Mouse (Mus musculus) lung, embryonic 16.5 days (tissue): ENCODE data around the gene Prima1. TPM values are rescaled to one million over a fixed set of nuclear protein-coding genes. Genes with fewer than 3 reads are reported as not detected.

ENCODE experiments used
- ATAC-seq: fragments of 200-750 bp; cut with Nextera tagmentation; 2 replicates; pipeline ENCODE4 v1.8.0; 2017; ENCODE audit warnings: low read depth, mild to moderate bottlenecking, moderate library complexity
- H3K27ac ChIP-seq: fragments of 300-500 bp; sonication (generic); 2 replicates; pipeline ENCODE4 v1.5.1; 2014; ENCODE audit warnings: mild to moderate bottlenecking, control low read depth, low read length
- H3K27me3 ChIP-seq: fragments of 300-500 bp; sonication (generic); 2 replicates; pipeline ENCODE4 v1.6.1; 2014; ENCODE audit warnings: low read depth, low read length, mixed read lengths; ENCODE audit not compliant: control insufficient read depth, insufficient read depth
- H3K36me3 ChIP-seq: fragments of 300-500 bp; sonication (generic); 2 replicates; pipeline ENCODE4 v1.6.1; 2014; ENCODE audit warnings: low read length; ENCODE audit not compliant: control insufficient read depth, insufficient read depth
- H3K4me1 ChIP-seq: fragments of 300-500 bp; sonication (generic); replicated peaks from 2 replicates; pipeline ENCODE4 v1.6.1; 2014; ENCODE audit warnings: low read length, mixed read lengths; ENCODE audit not compliant: control insufficient read depth, insufficient read depth
- H3K4me2 ChIP-seq: fragments of 300-500 bp; sonication (generic); 2 replicates; pipeline ENCODE4 v1.6.1; 2014; ENCODE audit warnings: low read depth, low read length, control low read depth
- H3K4me3 ChIP-seq: fragments of 300-500 bp; sonication (generic); 2 replicates; pipeline ENCODE4 v1.5.1; 2014; ENCODE audit warnings: mild to moderate bottlenecking, low read length, control low read depth
- H3K9ac ChIP-seq: fragments of 300-500 bp; sonication (generic); 2 replicates; pipeline ENCODE4 v1.6.1; 2014; ENCODE audit warnings: low read length, control low read depth
- H3K9me3 ChIP-seq: fragments of 300-500 bp; sonication (generic); 2 replicates; pipeline ENCODE4 v1.6.1; 2016; ENCODE audit warnings: low read length; ENCODE audit not compliant: control insufficient read depth
- WGBS: fragments of 180-500 bp; shearing (Covaris S2); extraction: QIAGEN DNeasy Blood & Tissue Kit; methylation state at CpG from one replicate; pipeline ENCODE4 v1.1.7; 2014; 5-methylcytosine and 5-hydroxymethylcytosine counted together
- polyA plus RNA-seq: library from polyadenylated mRNA; unstranded; fragments of >200 nt; fragmentation: Nextera tagmentation; extraction: Ambion mirVana; gene quantifications from 2 replicates; pipeline ENCODE4 v1.2.1, GENCODE M21; 2015

Gene Prima1
- polyA plus RNA-seq, 1 experiment from 2014 or later, result 0.23 TPM

DNA sequence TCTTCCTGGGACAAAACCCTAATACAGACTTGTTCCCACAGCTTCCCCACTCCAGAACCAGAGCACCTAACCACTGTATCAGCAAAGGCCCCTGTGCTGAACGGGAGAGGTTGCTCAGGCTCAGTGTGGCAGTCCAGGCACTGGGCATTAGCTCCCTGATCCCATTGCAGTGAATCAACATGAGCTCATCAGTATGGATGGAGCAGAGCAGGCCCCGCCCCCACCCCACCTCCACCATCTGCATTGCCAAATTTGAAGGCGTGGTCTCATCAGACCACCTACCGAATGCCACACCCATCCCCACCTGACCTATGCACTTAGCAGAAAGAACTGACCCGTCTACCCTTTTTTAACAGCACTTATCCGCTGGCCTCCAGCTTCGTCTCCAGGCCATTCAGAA is 58.9 kb downstream of the Prima1 start:
- ATAC-seq, result no peak
- no peak overlapping the region for H3K4me3 ChIP-seq
- H3K4me2 ChIP-seq, result no peak overlapping the region
- no peaks in the 10 kb centered on the region for H3K9me3 ChIP-seq
- H3K36me3 ChIP-seq, result no peaks in the 10 kb centered on the region
- H3K9ac ChIP-seq, result no peak overlapping the region
- no peak overlapping the region for H3K27ac ChIP-seq
- WGBS, result 21% methylated on average over 7 of the region's 7 CpGs
- no peaks in the 10 kb centered on the region for H3K27me3 ChIP-seq
- no peaks in the 10 kb centered on the region for H3K4me1 ChIP-seq

DNA sequence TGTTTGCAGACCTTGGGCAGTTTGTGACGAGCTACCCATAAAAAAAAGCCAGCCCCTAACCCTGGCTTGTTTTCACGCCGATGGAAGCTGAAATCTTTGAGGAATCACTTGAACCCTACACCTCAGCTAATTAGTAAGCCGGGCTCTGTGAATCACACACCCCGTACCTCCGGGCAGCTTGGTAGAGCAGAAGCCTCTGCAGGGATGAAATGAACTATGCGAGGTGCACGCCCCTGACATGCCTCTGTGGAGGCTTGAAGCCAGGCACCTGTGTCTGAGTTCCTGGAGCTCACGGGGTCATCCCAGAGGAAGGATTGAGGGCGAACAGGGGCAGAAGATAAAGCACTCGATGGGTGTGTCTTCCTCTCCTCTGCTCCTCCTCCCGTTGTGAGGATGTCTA is 73.1 kb downstream of the Prima1 start:
- Histone ChIP-seq H3K4me1 (no peaks in the 10 kb centered on the region), H3K27ac (no peak overlapping the region), H3K9ac (no peak overlapping the region), H3K4me2 (no peak overlapping the region), H3K36me3 (no peaks in the 10 kb centered on the region), H3K4me3 (no peak overlapping the region), H3K27me3 (no peaks in the 10 kb centered on the region), H3K9me3 (no peaks in the 10 kb centered on the region)
- no peak for ATAC-seq
- 50% methylated on average over 12 of the region's 12 CpGs for WGBS

DNA sequence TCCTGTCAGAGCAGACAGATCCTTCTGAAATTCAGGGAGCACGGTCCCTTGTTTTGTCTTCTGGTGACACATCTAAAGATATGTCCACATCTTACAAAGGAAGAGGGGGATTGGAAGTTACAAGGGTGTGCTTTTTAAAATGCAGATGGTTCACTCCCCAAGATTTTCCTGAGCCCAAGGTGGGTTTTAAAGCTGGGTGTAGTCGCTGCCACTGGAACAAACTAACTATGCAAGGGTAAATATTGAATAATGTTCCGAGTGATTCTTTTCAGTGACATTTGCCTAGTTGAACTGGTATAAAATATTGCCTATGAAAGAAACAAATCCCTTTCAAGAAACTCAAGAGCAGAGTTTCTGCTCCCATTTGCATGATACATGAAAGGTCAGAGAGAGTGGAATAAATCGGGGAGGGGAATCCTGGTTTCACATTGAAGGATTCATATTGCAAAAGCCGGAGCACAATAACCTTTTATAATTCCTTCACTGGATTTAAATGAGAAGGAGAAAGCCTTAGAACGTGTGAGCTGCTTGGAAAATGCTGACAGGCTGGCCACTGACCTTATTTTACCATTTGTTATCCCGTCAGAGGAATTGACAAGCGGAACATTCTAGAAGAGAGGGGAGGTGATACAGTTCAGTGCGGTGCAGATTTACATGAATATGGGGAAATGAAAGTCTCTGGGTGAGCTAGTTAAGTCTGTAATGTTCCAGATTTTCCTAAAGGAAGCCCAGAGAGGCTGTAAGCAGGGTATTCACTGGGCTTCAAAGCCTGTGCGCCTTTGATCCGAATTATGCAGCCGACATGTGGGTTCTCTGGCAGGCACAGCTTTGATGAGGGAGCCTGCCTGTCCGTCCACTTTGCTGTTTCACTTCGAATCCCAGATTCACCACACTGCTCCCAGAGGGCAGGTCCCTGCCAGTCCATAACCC is 77.6 kb downstream of the Prima1 start:
- no peaks in the 10 kb centered on the region for H3K36me3 ChIP-seq
- no peak overlapping the region for H3K4me2 ChIP-seq
- ATAC-seq, result no peak
- no peaks in the 10 kb centered on the region for H3K27me3 ChIP-seq
- no peak overlapping the region for H3K27ac ChIP-seq
- no peak overlapping the region for H3K4me3 ChIP-seq
- 59% methylated on average over 14 of the region's 14 CpGs for WGBS
- H3K4me1 ChIP-seq, result no peaks in the 10 kb centered on the region
- H3K9ac ChIP-seq, result no peak overlapping the region
- H3K9me3 ChIP-seq, result no peaks in the 10 kb centered on the region

DNA sequence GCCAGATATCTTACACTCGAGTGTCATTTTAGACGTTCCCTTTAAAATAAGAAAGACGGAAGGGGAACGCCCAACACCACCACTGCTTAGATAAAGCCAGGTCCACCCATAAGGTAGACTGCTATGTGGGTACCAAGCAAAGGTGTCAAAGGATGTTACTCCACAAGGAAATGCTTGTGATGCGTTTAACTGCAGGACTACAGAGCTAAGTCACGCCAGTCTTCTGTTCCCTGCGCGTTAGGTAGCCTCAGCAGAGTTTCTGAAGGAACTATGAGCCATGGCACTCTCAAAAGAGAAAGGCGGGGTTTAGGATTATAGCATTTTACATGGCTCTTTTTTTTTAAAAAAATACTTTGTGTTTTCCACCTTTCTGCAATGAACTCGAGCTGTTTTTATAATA is 78.4 kb downstream of the Prima1 start:
- ATAC-seq, result no peak
- Histone ChIP-seq H3K4me1 (no peaks in the 10 kb centered on the region), H3K9ac (no peak overlapping the region), H3K27ac (no peak overlapping the region), H3K36me3 (no peaks in the 10 kb centered on the region), H3K9me3 (no peaks in the 10 kb centered on the region), H3K4me2 (no peak overlapping the region), H3K27me3 (no peaks in the 10 kb centered on the region), H3K4me3 (no peak overlapping the region)
- 70% methylated on average over 10 of the region's 10 CpGs for WGBS

DNA sequence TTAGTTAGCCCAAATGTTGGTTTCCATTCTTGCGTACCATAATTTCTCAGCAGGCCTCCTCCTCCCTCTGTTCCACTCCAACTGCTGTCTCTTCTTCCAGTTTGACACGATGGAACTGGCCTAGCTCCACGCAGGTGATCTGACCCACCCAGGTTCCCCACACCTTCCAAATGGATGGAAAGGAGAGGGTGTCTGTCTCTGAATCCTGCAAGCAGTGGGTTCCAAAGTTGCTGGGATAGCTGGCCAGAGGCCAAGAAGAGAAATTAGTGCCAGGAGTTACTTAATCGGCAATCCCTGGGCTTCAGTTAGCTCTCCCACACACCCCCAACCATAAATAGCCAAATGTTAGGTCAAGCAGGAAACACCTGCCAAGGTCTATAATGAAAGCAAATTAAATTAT is 81.2 kb downstream of the Prima1 start:
- 70% methylated on average over 4 of the region's 4 CpGs for WGBS
- H3K9ac ChIP-seq, result no peak overlapping the region
- ATAC-seq, result no peak

DNA sequence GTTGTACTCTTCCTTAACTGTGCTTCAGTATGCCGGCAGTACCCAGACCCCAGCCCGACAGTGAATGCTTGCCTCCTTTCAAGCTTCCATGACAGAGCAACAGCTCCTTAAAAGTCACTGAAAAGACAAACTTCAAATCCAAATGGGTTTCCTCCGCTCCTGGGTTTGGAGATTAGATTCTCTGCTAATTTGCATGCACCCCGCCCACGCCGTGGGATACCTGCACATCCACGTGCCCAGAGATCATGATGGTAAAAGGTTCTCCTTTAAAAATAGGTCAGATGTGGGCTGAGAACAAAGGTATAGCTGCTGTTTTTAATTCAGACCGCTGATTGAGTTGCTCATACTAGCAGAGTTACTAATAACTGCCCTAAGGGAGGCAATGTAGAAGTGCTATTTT is 82.9 kb downstream of the Prima1 start:
- ATAC-seq, result no peak
- H3K4me1 ChIP-seq, result no peaks in the 10 kb centered on the region
- no peak overlapping the region for H3K4me2 ChIP-seq
- H3K4me3 ChIP-seq, result no peak overlapping the region
- WGBS, result 68% methylated on average over 8 of the region's 8 CpGs
- H3K27me3 ChIP-seq, result no peaks in the 10 kb centered on the region
- H3K27ac ChIP-seq, result no peak overlapping the region
- H3K9me3 ChIP-seq, result no peaks in the 10 kb centered on the region
- no peak overlapping the region for H3K9ac ChIP-seq
- no peaks in the 10 kb centered on the region for H3K36me3 ChIP-seq

More for the DNA sequence above, 81.2 kb downstream of the Prima1 start:
- H3K27me3 ChIP-seq, result no peaks in the 10 kb centered on the region
- H3K4me1 ChIP-seq, result no peaks in the 10 kb centered on the region
- H3K4me3 ChIP-seq, result no peak overlapping the region
- no peaks in the 10 kb centered on the region for H3K36me3 ChIP-seq
- H3K27ac ChIP-seq, result no peak overlapping the region
- no peaks in the 10 kb centered on the region for H3K9me3 ChIP-seq
- H3K4me2 ChIP-seq, result no peak overlapping the region

DNA sequence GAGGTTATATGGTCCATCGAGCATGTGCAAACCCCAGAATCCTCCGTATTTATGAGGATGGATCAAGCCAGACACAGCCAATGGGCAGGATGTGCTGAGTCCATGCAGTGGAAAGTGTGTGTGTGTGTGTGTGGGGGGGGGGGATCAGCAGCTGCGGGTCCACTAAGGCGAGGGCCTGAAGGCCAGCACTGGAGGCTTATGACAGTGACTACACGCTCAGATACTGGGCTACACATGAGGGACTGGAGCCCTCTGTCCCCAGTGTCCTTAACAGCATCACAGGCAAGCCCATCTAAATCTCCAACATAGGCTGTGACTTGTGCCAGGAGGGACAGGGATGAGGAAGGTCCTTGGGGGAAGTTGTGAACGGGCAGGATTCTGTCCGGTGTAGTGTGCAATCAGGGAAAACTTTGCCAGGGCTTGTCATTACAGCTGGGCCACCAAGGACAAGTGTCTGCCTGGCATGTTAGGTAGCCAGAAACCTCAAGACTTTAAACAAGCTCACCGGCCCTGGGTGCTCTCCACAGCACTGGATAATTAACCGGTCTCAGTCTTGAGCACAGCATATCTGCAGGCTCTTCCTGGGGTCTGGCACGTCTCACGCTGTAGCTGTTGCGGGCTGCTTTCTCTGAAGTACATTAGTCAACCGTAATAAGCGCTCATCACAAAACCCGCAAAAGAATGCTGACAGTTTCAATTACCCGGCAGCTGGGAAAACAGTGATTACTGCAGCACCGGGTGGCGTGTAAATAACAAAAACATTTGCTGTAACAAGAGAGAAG is 84.6 kb downstream of the Prima1 start:
- 61% methylated on average over 18 of the region's 18 CpGs for WGBS
- no peaks in the 10 kb centered on the region for H3K9me3 ChIP-seq
- no peak overlapping the region for H3K27ac ChIP-seq
- no peak for ATAC-seq
- no peaks in the 10 kb centered on the region for H3K36me3 ChIP-seq
- no peak overlapping the region for H3K4me3 ChIP-seq
- no peak overlapping the region for H3K9ac ChIP-seq
- no peaks in the 10 kb centered on the region for H3K27me3 ChIP-seq
- H3K4me2 ChIP-seq, result no peak overlapping the region
- H3K4me1 ChIP-seq, result no peaks in the 10 kb centered on the region

DNA sequence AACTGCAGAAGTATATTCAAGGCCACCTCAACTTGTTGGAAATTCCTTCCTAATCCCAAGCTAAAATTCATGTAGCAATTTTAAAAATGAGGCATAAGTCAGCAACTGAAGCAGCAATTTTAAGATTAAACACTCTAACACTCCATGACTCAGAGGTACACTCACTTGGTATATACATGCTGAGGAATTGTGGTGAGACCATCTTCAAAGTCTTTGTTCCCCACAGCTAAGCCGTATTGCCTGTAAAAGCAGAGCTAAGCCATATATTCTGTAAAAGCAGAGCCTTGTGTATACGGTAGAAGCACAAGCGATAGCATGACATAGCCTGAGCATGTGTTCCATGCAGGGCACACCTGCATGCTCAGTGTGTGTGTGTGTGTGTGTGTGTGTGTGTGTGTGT is 86.5 kb downstream of the Prima1 start:
- H3K27me3 ChIP-seq, result no peaks in the 10 kb centered on the region
- H3K9ac ChIP-seq, result no peak overlapping the region
- no peak overlapping the region for H3K4me2 ChIP-seq
- ATAC-seq, result no peak
- H3K4me3 ChIP-seq, result no peak overlapping the region
- H3K4me1 ChIP-seq, result no peaks in the 10 kb centered on the region
- H3K36me3 ChIP-seq, result no peaks in the 10 kb centered on the region
- WGBS, result 55% methylated on average over 3 of the region's 3 CpGs
- H3K27ac ChIP-seq, result no peak overlapping the region
- no peaks in the 10 kb centered on the region for H3K9me3 ChIP-seq

DNA sequence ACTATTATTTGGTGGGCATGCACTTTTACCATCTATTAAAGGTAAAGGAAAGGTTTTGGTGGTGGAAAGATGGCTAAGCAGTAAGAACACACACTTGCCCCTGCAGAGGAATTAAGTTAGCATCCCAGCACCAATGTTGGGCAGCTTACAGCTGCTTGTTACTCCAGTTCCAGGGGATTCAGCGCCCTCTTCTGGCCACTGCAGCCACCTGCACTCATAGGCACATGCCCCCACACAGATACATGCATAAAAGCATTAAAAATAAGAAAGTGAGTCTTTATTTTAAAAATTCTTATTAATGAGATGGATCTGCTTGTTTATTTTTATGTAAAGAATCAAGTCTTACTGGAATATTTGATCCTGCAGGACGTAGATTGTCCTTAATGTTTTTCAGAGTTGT is 87.0 kb downstream of the Prima1 start:
- WGBS, result 51% methylated on average over 2 of the region's 2 CpGs
- no peaks in the 10 kb centered on the region for H3K4me1 ChIP-seq

More for the DNA sequence above, 87.0 kb downstream of the Prima1 start:
- Histone ChIP-seq H3K27ac (no peak overlapping the region), H3K9ac (no peak overlapping the region), H3K9me3 (no peaks in the 10 kb centered on the region), H3K27me3 (no peaks in the 10 kb centered on the region), H3K4me3 (no peak overlapping the region), H3K36me3 (no peaks in the 10 kb centered on the region), H3K4me2 (no peak overlapping the region)
- no peak for ATAC-seq
